Mouse (Mus musculus) right cerebral cortex, postnatal 10 days (tissue): ENCODE measurements around the gene Cd209d.
"Not testable (repeated sequence)": the region's sequence is repeated elsewhere in the genome, so short reads cannot be mapped to it uniquely, and the experiment has no call there.

ENCODE experiments used
- DNase-seq, 2 experiments: peaks; one replicate each; pipeline ENCODE4 v3.0.0; 2021; ENCODE audit warnings: low spot score in 2 of 2

Gene Cd209d

GRCm38 (mm10) chr8:3878455-3878854 lies at the start of gene Cd209d:
Cd209d (minus strand) TSS chr8:3878555.
- DNase-seq = no peak

- no peak for DNase-seq
Observed at GRCm38 (mm10) chr8:3926744-3927143, 48.4 kb upstream of the Cd209d start, which contains the start of gene Cd209b. Cd209b (minus strand) TSS chr8:3926844.

- no peak for DNase-seq
Observed at GRCm38 (mm10) chr8:3876121-3876520, 2.2 kb downstream of the Cd209d start.

GRCm38 (mm10) chr8:3862736-3863135 lies 15.6 kb downstream of the Cd209d start:
- not testable (repeated sequence) for DNase-seq

- DNase-seq = no peak
Observed at GRCm38 (mm10) chr8:3854209-3854608, 24.1 kb downstream of the Cd209d start, which contains the start of gene Cd209e. Cd209e (minus strand) TSS chr8:3854309.
